Mouse (Mus musculus) olfactory bulb, adult 2 months (tissue): ENCODE measurements around the gene Dab2ip.

Experiments
- CTCF ChIP-seq: fragments of 200-500 bp; IDR thresholded peaks from 2 replicates; pipeline ENCODE4 v1.5.1; 2012; ENCODE audit warnings: low read depth, mild to moderate bottlenecking, low read length, moderate library complexity; ENCODE audit not compliant: insufficient read depth
- POLR2A ChIP-seq: fragments of 200-500 bp; IDR thresholded peaks from 2 replicates; pipeline ENCODE4 v1.6.1; 2012; ENCODE audit warnings: mild to moderate bottlenecking, low read depth, low read length, moderate library complexity; ENCODE audit not compliant: insufficient read depth

DNA sequence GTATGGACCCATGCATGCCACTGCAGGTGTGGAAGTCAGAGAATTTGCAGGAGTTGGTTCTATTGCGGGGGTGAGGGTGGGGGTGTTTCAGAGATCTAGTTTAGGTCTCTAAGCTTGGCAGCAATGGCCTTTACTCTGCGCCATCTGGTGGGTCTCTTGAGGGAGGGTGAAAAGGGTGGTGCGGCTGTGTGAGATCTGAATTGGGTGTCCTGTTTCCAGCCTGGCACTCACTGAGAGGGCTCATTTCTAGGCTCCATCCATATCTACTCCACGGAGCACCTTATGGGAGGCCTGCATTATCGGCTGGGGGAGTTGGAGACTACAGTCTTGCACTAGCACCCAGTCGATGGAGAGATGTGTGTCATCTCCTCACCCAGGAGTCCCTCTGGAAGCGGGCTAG lies 60.9 kb downstream of the Dab2ip start:
- no peak for TF ChIP-seq POLR2A
- TF ChIP-seq CTCF, result no peak
